Mouse (Mus musculus): ENCODE data around the gene Ino80. TPM values are rescaled to one million over a fixed set of nuclear protein-coding genes. Genes with fewer than 3 reads are reported as not detected.
A peak's percentile ranks its signal among the peaks of the same experiment; 100 is the strongest.

The Ino80 gene
- total and polyA plus RNA-seq, 3 experiments: 5.1 to 9.7 (median 9.5) TPM

DNA sequence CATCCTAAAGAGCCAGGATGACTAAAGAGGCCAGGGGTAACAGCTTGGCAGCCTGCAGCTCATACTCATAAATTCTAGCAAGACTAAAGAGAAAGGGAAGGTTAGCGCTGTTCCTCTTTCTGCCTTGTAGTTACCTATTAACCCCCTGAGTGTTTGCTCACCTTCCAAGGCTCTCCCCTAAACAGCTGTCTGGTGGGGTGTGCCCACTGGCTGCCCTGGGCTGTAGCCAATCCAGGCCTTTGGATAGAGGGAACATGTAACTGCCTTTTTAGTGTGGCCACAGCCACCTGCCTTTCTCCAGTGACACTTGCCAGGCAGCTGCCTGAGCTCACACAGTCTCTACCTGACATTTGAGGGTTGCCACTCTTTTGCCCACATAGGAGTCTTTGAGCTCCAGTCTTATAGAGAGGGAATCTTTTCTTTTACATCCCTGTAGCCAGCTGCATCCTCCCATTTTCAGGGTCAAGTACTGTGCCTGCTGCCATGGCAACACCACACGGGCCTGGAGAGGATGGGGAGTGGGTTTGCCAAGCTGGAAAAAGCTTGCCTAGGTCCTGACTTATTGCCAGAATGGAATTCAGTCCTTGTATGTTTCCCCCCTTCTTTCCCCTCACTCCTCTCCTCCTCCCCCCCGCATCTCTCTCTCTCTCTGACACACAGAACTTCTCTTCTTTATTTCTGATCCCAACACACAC is 148.2 kb downstream of the Ino80 start:
- H3K4me1 ChIP-seq (ENCODE audit: control insufficient read depth, insufficient read depth, low read length): peaks cover 7% of the 10 kb centered on the region
- 56% methylated on average over 3 of the region's 3 CpGs for WGBS
- peaks cover 2% of the 10 kb centered on the region; the same call in 1 of the 2 replicates for H3K27me3 ChIP-seq (ENCODE audit: control insufficient read depth, insufficient read depth, low read length)
- H3K27ac ChIP-seq: peak overlapping the region; percentile 94
- TF ChIP-seq CTCF (IDR thresholded peaks at IDR 0.05): no peak
- no peak for TF ChIP-seq EP300 (IDR thresholded peaks at IDR 0.05; ENCODE audit: insufficient read depth, low read depth, low read length)
- TF ChIP-seq POLR2A (IDR thresholded peaks at IDR 0.05; ENCODE audit: insufficient read depth, low read depth, low read length): no peak
- H3K79me2 ChIP-seq (replicated peaks; ENCODE audit: control insufficient read depth, insufficient read depth, low read length): peaks cover 2% of the 10 kb centered on the region; the same call in 1 of the 2 replicates
- peak overlapping the region; percentile 19; the same call in 1 of the 2 replicates for H3K9ac ChIP-seq (ENCODE audit: low read depth, low read length)
- no peak for DNase-seq
- intact Hi-C loops (cut with DNase I): no loop called here
- H3K36me3 ChIP-seq (ENCODE audit: control insufficient read depth, insufficient read depth, low read length): peaks cover 4% of the 10 kb centered on the region; the same call in 1 of the 2 replicates
- H3K4me3 ChIP-seq: peak overlapping the region; percentile 81

DNA sequence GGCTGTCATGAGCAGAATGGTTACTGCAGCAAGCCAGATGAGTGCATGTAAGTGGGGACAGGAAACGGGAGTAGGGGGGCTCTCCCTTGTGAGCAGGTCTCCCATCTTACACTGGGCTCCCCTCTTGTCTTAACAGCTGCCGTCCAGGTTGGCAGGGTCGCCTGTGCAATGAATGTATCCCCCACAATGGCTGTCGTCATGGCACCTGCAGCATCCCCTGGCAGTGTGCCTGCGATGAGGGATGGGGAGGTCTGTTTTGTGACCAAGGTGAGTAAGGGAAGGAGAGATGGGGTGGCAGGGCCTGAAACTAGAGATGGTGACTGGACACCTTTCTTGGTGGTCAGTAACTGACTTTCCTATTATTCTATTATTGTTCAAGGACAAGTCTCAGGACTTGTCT is 148.9 kb downstream of the Ino80 start:
- 37% methylated on average over 5 of the region's 5 CpGs for WGBS
- H3K9ac ChIP-seq (ENCODE audit: low read depth, low read length): peak overlapping the region; percentile 32

DNA sequence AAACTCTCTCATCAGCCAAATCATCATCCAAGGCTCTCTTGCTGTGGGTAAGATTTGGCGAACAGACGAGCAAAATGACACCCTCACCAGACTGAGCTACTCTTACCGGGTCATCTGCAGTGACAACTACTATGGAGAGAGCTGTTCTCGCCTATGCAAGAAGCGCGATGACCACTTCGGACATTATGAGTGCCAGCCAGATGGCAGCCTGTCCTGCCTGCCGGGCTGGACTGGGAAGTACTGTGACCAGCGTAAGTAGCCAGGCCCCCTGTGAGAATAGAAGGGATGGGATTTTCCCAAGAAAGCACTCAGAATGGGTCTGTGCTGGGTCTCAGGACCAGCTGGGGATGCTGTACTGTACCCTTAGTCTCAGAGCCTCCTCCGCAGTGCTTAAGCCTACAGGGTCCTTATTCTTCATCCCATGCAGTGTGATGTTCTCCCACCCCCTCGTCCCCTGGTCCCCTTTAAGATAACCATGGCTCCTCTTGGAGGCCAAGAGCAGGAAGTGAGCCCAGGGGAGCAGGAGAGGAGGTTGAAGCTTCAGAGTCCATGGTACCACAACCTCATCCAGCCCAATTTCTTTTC is 149.5 kb downstream of the Ino80 start:
- Histone ChIP-seq H3K4me1 (ENCODE audit: control insufficient read depth, insufficient read depth, low read length) (peaks cover 7% of the 10 kb centered on the region), H3K79me2 (replicated peaks; ENCODE audit: control insufficient read depth, insufficient read depth, low read length) (peaks cover 2% of the 10 kb centered on the region; the same call in 1 of the 2 replicates), H3K27ac (peak overlapping the region; percentile 94), H3K4me3 (peak overlapping the region; percentile 81), H3K27me3 (ENCODE audit: control insufficient read depth, insufficient read depth, low read length) (peaks cover 4% of the 10 kb centered on the region; the same call in 1 of the 2 replicates), H3K9ac (ENCODE audit: low read depth, low read length) (peak overlapping the region; percentile 32), H3K36me3 (ENCODE audit: control insufficient read depth, insufficient read depth, low read length) (peaks cover 4% of the 10 kb centered on the region; the same call in 1 of the 2 replicates)
- 22% methylated on average over 11 of the region's 11 CpGs for WGBS
- DNase-seq: no peak
- TF ChIP-seq EP300 (IDR thresholded peaks at IDR 0.05; ENCODE audit: insufficient read depth, low read depth, low read length) (no peak), POLR2A (IDR thresholded peaks at IDR 0.05; ENCODE audit: insufficient read depth, low read depth, low read length) (no peak), CTCF (IDR thresholded peaks at IDR 0.05) (no peak)
- intact Hi-C loops (cut with DNase I): loop anchor here (1.0 to 2.0 kb wide), 3 partner anchors 8 to 28 kb away; no protein-coding TSS in a partner anchor

More for the DNA sequence above, 148.9 kb downstream of the Ino80 start:
- Histone ChIP-seq H3K4me1 (ENCODE audit: control insufficient read depth, insufficient read depth, low read length) (peaks cover 7% of the 10 kb centered on the region), H3K4me3 (peak overlapping the region; percentile 81), H3K27me3 (ENCODE audit: control insufficient read depth, insufficient read depth, low read length) (peaks cover 4% of the 10 kb centered on the region; the same call in 1 of the 2 replicates), H3K36me3 (ENCODE audit: control insufficient read depth, insufficient read depth, low read length) (peaks cover 4% of the 10 kb centered on the region; the same call in 1 of the 2 replicates), H3K27ac (peak overlapping the region; percentile 94), H3K79me2 (replicated peaks; ENCODE audit: control insufficient read depth, insufficient read depth, low read length) (peaks cover 2% of the 10 kb centered on the region; the same call in 1 of the 2 replicates)
- intact Hi-C loops (cut with DNase I): no loop called here
- no peak for DNase-seq
- TF ChIP-seq EP300 (IDR thresholded peaks at IDR 0.05; ENCODE audit: insufficient read depth, low read depth, low read length): no peak
- TF ChIP-seq POLR2A (IDR thresholded peaks at IDR 0.05; ENCODE audit: insufficient read depth, low read depth, low read length): no peak
- no peak for TF ChIP-seq CTCF (IDR thresholded peaks at IDR 0.05)

DNA sequence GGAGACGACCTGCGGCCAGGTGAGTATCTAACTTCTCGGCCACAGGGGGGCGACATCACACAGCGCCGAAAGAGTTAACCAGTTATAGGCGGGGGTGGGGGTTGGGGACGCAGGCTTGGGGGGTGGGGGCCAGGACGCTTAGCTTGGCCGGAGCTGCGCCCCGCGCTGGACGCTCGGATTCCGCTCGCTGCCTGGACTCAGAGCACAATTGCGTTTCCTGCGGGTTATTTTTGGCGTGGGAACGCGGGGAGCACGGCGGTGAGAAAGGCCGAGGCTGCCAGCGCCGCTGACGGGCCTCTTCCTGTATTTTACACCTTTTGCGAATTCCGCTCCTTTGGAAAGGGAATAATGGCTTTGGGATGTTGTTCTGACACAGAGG is 150.4 kb downstream of the Ino80 start:
- peaks cover 6% of the 10 kb centered on the region; the same call in 1 of the 2 replicates for H3K27me3 ChIP-seq (ENCODE audit: control insufficient read depth, insufficient read depth, low read length)
- H3K9ac ChIP-seq (ENCODE audit: low read depth, low read length): peak overlapping the region; percentile 77
- peak; percentile 77 to 87 for DNase-seq
- TF ChIP-seq CTCF (IDR thresholded peaks at IDR 0.05) (peak; percentile 63), POLR2A (IDR thresholded peaks at IDR 0.05; ENCODE audit: insufficient read depth, low read depth, low read length) (peak; percentile 52), EP300 (IDR thresholded peaks at IDR 0.05; ENCODE audit: insufficient read depth, low read depth, low read length) (peak; percentile 87; the same call in 1 of the 2 replicates)
- intact Hi-C loops (cut with DNase I): loop anchor here (1.0 to 2.0 kb wide), 3 partner anchors 9 to 27 kb away; no protein-coding TSS in a partner anchor
- peaks cover 2% of the 10 kb centered on the region; the same call in 1 of the 2 replicates for H3K79me2 ChIP-seq (replicated peaks; ENCODE audit: control insufficient read depth, insufficient read depth, low read length)
- H3K4me3 ChIP-seq: peak overlapping the region; percentile 81
- H3K36me3 ChIP-seq (ENCODE audit: control insufficient read depth, insufficient read depth, low read length): peaks cover 4% of the 10 kb centered on the region; the same call in 1 of the 2 replicates
- under 1% methylated on average over 30 of the region's 30 CpGs for WGBS
- H3K27ac ChIP-seq: peak overlapping the region; percentile 94
- peaks cover 7% of the 10 kb centered on the region for H3K4me1 ChIP-seq (ENCODE audit: control insufficient read depth, insufficient read depth, low read length)

DNA sequence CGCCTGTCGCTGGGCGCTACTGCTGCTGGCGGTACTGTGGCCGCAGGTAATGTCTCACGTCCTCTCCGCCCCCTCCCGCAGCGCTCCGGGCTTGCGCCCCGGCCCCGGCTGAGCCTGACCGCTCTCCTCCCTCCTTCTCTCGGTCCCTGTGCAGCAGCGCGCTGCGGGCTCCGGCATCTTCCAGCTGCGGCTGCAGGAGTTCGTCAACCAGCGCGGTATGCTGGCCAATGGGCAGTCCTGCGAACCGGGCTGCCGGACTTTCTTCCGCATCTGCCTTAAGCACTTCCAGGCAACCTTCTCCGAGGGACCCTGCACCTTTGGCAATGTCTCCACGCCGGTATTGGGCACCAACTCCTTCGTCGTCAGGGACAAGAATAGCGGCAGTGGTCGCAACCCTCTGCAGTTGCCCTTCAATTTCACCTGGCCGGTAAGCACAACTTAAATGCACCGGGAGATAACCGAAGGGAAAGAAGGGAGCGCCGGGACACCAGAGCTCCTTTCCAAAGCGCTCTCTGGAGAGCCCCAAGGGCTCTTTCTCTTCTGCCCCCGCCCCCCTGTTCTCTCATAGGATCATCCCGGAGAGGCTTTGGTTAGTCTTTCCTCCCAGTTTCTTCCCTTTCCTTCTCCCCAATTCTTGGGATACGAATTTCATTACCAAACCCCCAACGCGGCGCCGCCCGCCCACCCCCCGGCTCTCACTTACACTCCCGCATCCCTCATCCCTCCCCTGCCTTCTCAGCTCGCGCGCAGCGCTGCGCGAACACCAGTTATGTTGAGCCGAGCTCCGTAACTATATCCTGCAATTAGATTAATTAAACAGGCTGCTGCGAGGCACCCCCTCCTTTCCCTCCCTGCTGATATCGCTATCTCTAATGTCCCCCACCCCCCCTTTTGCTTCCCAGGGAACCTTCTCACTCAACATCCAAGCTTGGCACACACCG is 151.1 kb downstream of the Ino80 start:
- Histone ChIP-seq H3K9ac (ENCODE audit: low read depth, low read length) (peak overlapping the region; percentile 77), H3K27ac (peak overlapping the region; percentile 94), H3K79me2 (replicated peaks; ENCODE audit: control insufficient read depth, insufficient read depth, low read length) (peaks cover 2% of the 10 kb centered on the region; the same call in 1 of the 2 replicates), H3K36me3 (ENCODE audit: control insufficient read depth, insufficient read depth, low read length) (peaks cover 4% of the 10 kb centered on the region; the same call in 1 of the 2 replicates), H3K27me3 (ENCODE audit: control insufficient read depth, insufficient read depth, low read length) (peaks cover 6% of the 10 kb centered on the region; the same call in 1 of the 2 replicates), H3K4me1 (ENCODE audit: control insufficient read depth, insufficient read depth, low read length) (peaks cover 7% of the 10 kb centered on the region), H3K4me3 (peak overlapping the region; percentile 81)
- DNase-seq: peak in 1 of 2 experiments; percentile 43
- intact Hi-C loops (cut with DNase I): loop anchor here (1.0 to 2.0 kb wide), 3 partner anchors 10 to 26 kb away; no protein-coding TSS in a partner anchor
- WGBS: under 1% methylated on average over 57 of the region's 61 CpGs
- TF ChIP-seq POLR2A (IDR thresholded peaks at IDR 0.05; ENCODE audit: insufficient read depth, low read depth, low read length) (0 out of 2 replicates have a peak, but pooled peaks have one; percentile 12), CTCF (IDR thresholded peaks at IDR 0.05) (no peak)
